In the genomic region with DNA sequence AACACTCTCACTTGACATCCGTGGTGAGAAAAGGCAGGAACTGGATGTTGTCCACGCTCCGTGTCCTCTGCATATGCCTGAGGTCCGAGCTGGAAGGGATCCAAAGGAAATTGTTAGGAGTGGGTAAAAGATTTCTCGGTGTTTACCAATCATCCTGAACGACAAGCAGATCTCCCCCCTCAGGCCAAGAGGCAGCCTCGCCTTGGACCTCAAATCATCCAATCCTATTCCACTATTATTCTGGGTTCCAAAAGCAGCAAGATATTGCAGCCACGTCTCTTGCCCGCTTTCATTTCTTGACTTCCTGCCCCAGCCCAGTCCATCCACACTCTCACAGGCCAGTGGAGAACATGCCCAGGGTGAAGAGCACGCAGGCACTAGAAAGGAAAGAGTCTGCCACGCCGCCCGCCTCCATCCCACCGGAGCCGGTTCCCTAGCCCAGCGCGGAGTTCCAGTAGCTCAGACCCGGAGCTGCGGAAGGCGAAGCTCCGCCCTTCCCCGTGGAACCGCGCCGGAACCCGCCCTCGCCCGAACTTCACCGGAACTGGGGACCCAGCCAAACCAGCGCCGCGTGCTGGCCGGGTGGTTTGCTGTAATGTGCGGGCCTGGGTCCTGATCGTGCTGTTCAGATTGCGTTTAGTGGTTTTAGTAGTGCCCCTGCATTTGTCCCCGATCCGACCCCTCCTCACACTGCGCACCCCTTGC, we compare ENCODE assay signal across 8 mouse cellular contexts. TPM values are rescaled to one million over a fixed set of nuclear protein-coding genes. Genes with fewer than 3 reads are reported as not detected.
DNase-seq lines count a peak whose midpoint lies in the region; ATAC-seq and TF ChIP-seq lines count a peak whose summit lies in the region.

A gene (minus strand): TSS at position 520 of the 705 bp plus-strand sequence.

- peak; percentile 80; the same call in 1 of the 2 replicates for TF ChIP-seq POLR2A in bone marrow, adult 2 months (IDR thresholded peaks at IDR 0.05; ENCODE audit: borderline replicate concordance, control insufficient read depth, low read depth, low read length)

- no peaks in the 10 kb centered on the region for H3K9me3 ChIP-seq in heart, embryonic 12.5 days (replicated peaks)
- H3K9me3 ChIP-seq in kidney, embryonic 16.5 days (ENCODE audit: low read length): no peaks in the 10 kb centered on the region
- H3K9me3 ChIP-seq in liver, embryonic 13.5 days (replicated peaks): no peaks in the 10 kb centered on the region
- no peaks in the 10 kb centered on the region for H3K9me3 ChIP-seq in stomach, embryonic 16.5 days (replicated peaks; ENCODE audit: control insufficient read depth, low read length)

- peaks cover 1% of the 10 kb centered on the region; the same call in 1 of the 2 replicates for H3K4me1 ChIP-seq in bone marrow, adult 2 months (ENCODE audit: control insufficient read depth, insufficient read depth, low read length)
- H3K4me1 ChIP-seq in heart, embryonic 12.5 days (replicated peaks): peaks cover 43% of the 10 kb centered on the region
- peaks cover 38% of the 10 kb centered on the region for H3K4me1 ChIP-seq in kidney, embryonic 16.5 days (ENCODE audit: insufficient read depth, low read length)
- peaks cover 49% of the 10 kb centered on the region for H3K4me1 ChIP-seq in liver, embryonic 13.5 days (replicated peaks)
- H3K4me1 ChIP-seq in stomach, embryonic 16.5 days (ENCODE audit: control insufficient read depth, insufficient read depth, low read length): peaks cover 33% of the 10 kb centered on the region

- peak within 1 kb of the TSS; percentile 96 for H3K4me3 ChIP-seq in bone marrow, adult 2 months (replicated peaks; ENCODE audit: control insufficient read depth, low read depth, low read length)
- H3K4me3 ChIP-seq in heart, embryonic 12.5 days: peak within 1 kb of the TSS; percentile 63
- H3K4me3 ChIP-seq in kidney, embryonic 16.5 days (ENCODE audit: low read length): peak within 1 kb of the TSS; percentile 62
- peak within 1 kb of the TSS; percentile 64 for H3K4me3 ChIP-seq in liver, embryonic 13.5 days (replicated peaks)
- peak within 1 kb of the TSS; percentile 60 for H3K4me3 ChIP-seq in stomach, embryonic 16.5 days (replicated peaks; ENCODE audit: low read length)

- H3K27ac ChIP-seq in bone marrow, adult 2 months (ENCODE audit: control insufficient read depth, insufficient read depth, low read depth, low read length, poor library complexity): peak within 1 kb of the TSS; percentile 75
- peak within 1 kb of the TSS; percentile 82 for H3K27ac ChIP-seq in heart, embryonic 12.5 days (ENCODE audit: poor library complexity, severe bottlenecking)
- peak within 1 kb of the TSS; percentile 88 for H3K27ac ChIP-seq in kidney, embryonic 16.5 days (ENCODE audit: low read length)
- H3K27ac ChIP-seq in liver, embryonic 13.5 days: peak within 1 kb of the TSS; percentile 45; the same call in 1 of the 2 replicates
- peak within 1 kb of the TSS; percentile 86 for H3K27ac ChIP-seq in stomach, embryonic 16.5 days (ENCODE audit: low read length)

- peak; percentile 76 for DNase-seq in 416B (ENCODE audit: low read depth)
- peak; percentile 52 for DNase-seq in liver, embryonic 13.5 days
- DNase-seq in neural tube, embryonic 10.5 days (ENCODE audit: extremely low spot score, low spot score): peak; percentile 78

- H3K36me3 ChIP-seq in heart, embryonic 12.5 days: peaks cover 31% of the 10 kb centered on the region
- H3K36me3 ChIP-seq in kidney, embryonic 16.5 days (ENCODE audit: insufficient read depth, low read length): peaks cover 24% of the 10 kb centered on the region
- H3K36me3 ChIP-seq in liver, embryonic 13.5 days: peaks cover 2% of the 10 kb centered on the region; the same call in 1 of the 2 replicates
- peaks cover 6% of the 10 kb centered on the region; the same call in 1 of the 2 replicates for H3K36me3 ChIP-seq in stomach, embryonic 16.5 days (ENCODE audit: control insufficient read depth, insufficient read depth, low read length)

- peak; percentile 25; the same call in 1 of the 2 replicates for TF ChIP-seq CTCF in bone marrow, adult 2 months (IDR thresholded peaks at IDR 0.05; ENCODE audit: control insufficient read depth, insufficient read depth, low read length)

- H3K27me3 ChIP-seq in heart, embryonic 12.5 days (replicated peaks): no peaks in the 10 kb centered on the region
- no peaks in the 10 kb centered on the region for H3K27me3 ChIP-seq in kidney, embryonic 16.5 days (ENCODE audit: insufficient read depth, low read length)
- 0 out of 2 replicates have a peak, but pooled peaks cover 3% of the 10 kb centered on the region for H3K27me3 ChIP-seq in liver, embryonic 13.5 days
- H3K27me3 ChIP-seq in stomach, embryonic 16.5 days (ENCODE audit: control insufficient read depth, insufficient read depth, low read length): no peaks in the 10 kb centered on the region

- H3K4me2 ChIP-seq in heart, embryonic 12.5 days: peak within 1 kb of the TSS; percentile 90
- peak within 1 kb of the TSS; percentile 76 for H3K4me2 ChIP-seq in kidney, embryonic 16.5 days (replicated peaks; ENCODE audit: low read depth, low read length)
- H3K4me2 ChIP-seq in liver, embryonic 13.5 days: peak within 1 kb of the TSS; percentile 84
- H3K4me2 ChIP-seq in stomach, embryonic 16.5 days (ENCODE audit: low read depth, low read length): peak within 1 kb of the TSS; percentile 87

- ATAC-seq in erythroblast, adult 5-6 weeks (replicated peaks; ENCODE audit: low FRiP score, poor library complexity, severe bottlenecking): peak; percentile 66
- peak; percentile 49 for ATAC-seq in heart, embryonic 12.5 days (ENCODE audit: insufficient number of reproducible peaks, low FRiP score)
- peak; percentile 43; the same call in 1 of the 2 replicates for ATAC-seq in kidney, embryonic 16.5 days (ENCODE audit: low FRiP score, low TSS enrichment)
- peak; percentile 60 for ATAC-seq in liver, embryonic 13.5 days (ENCODE audit: low read depth)
- ATAC-seq in stomach, embryonic 16.5 days (ENCODE audit: insufficient read depth, low FRiP score): peak; percentile 66

- WGBS in bone marrow, adult 2 months: under 1% methylated on average over 39 of the region's 39 CpGs
- 2% methylated on average over 39 of the region's 39 CpGs for WGBS in heart, embryonic 12.5 days
- WGBS in kidney, embryonic 16.5 days: 2% methylated on average over 39 of the region's 39 CpGs
- WGBS in liver, embryonic 13.5 days (ENCODE audit: insufficient replicate concordance): 1% methylated on average over 39 of the region's 39 CpGs
- 2% methylated on average over 39 of the region's 39 CpGs for WGBS in stomach, embryonic 16.5 days

- H3K9ac ChIP-seq in heart, embryonic 12.5 days: peak within 1 kb of the TSS; percentile 84
- H3K9ac ChIP-seq in kidney, embryonic 16.5 days (replicated peaks; ENCODE audit: low read length): peak within 1 kb of the TSS; percentile 77
- peak within 1 kb of the TSS; percentile 75 for H3K9ac ChIP-seq in liver, embryonic 13.5 days
- H3K9ac ChIP-seq in stomach, embryonic 16.5 days (ENCODE audit: low read length): peak within 1 kb of the TSS; percentile 85

RNA-seq across cellular contexts. Expression of the gene that starts here (rescaled TPM):
- polyA plus RNA-seq in bone marrow, adult 2 months (2011; ENCODE audit: insufficient read depth, insufficient read length, low replicate concordance, missing spikeins): 64.0 and 83.0 TPM in 2 replicates
- 8.8 and 12.9 TPM in 2 replicates for total RNA-seq in erythroblast, adult 5-6 weeks (2015; ENCODE audit: low replicate concordance)
- total RNA-seq in erythroblast, adult 5-6 weeks (2017; ENCODE audit: low replicate concordance): 10.9 and 11.5 TPM in 2 replicates
- polyA plus RNA-seq in heart, embryonic 12.5 days (2016; fragmentation: Nextera tagmentation; extraction: Ambion mirVana): 40.9 and 42.9 TPM in 2 replicates
- 58.8 and 64.3 TPM in 2 replicates for polyA plus RNA-seq in kidney, embryonic 16.5 days (2015; fragmentation: Nextera tagmentation; extraction: Ambion mirVana)
- 17.4 and 18.0 TPM in 2 replicates for polyA plus RNA-seq in liver, embryonic 13.5 days (2015; fragmentation: Nextera tagmentation; extraction: Ambion mirVana)
- polyA plus RNA-seq in stomach, embryonic 16.5 days (2015; fragmentation: Nextera tagmentation; extraction: Ambion mirVana): 81.7 and 83.1 TPM in 2 replicates

Comparison
In these comparisons a context has a peak if more than half of its experiments do, and no peak if none do; other contexts are left out.
1. Peak in every context shown above with its lines: DNase-seq, ATAC-seq, H3K4me3 ChIP-seq and H3K27ac ChIP-seq.